Mouse (Mus musculus) layer of hippocampus, adult 9-11 months (tissue): ENCODE measurements around the gene Gm14406.
"Not testable (repeated sequence)": the region's sequence is repeated elsewhere in the genome, so short reads cannot be mapped to it uniquely, and the experiment has no call there.

ENCODE experiments used
- DNase-seq: peaks from one replicate; pipeline ENCODE4 v3.0.0; 2022

The Gm14406 gene

GRCm38 (mm10) chr2:177577998-177578397 is at the start of gene Gm14406:
Gene Gm14406 (minus strand): TSS chr2:177578210.
- not testable (repeated sequence) for DNase-seq

- DNase-seq = not testable (repeated sequence)
Measured at GRCm38 (mm10) chr2:177575141-177575540, 2.9 kb downstream of the Gm14406 start.

GRCm38 (mm10) chr2:177559365-177559764 is 18.6 kb downstream of the Gm14406 start:
- not testable (repeated sequence) for DNase-seq

GRCm38 (mm10) chr2:177555261-177555660 is 22.7 kb downstream of the Gm14406 start:
- DNase-seq = peak; percentile 5

GRCm38 (mm10) chr2:177537717-177538116 is 40.3 kb downstream of the Gm14406 start:
- DNase-seq = not testable (repeated sequence)

- not testable (repeated sequence) for DNase-seq
Measured at GRCm38 (mm10) chr2:177537141-177537540, 40.9 kb downstream of the Gm14406 start.

- DNase-seq = no peak
Measured at GRCm38 (mm10) chr2:177535876-177536275, 42.1 kb downstream of the Gm14406 start.

- not testable (repeated sequence) for DNase-seq
Measured at GRCm38 (mm10) chr2:177524171-177524570, 53.8 kb downstream of the Gm14406 start.

GRCm38 (mm10) chr2:177523674-177524073 is 54.3 kb downstream of the Gm14406 start:
- DNase-seq = not testable (repeated sequence)

- DNase-seq = no peak
Measured at GRCm38 (mm10) chr2:177523061-177523460, 54.9 kb downstream of the Gm14406 start.

- no peak for DNase-seq
Measured at GRCm38 (mm10) chr2:177520035-177520434, 58.0 kb downstream of the Gm14406 start.
